Mouse (Mus musculus) CH12.LX (cell line): Measurements from ENCODE around the gene Lim2. TPM values are rescaled to one million over a fixed set of nuclear protein-coding genes. Genes with fewer than 3 reads are reported as not detected.

Source experiments
- DNase-seq: peaks from one replicate; pipeline ENCODE4 v3.0.0-alpha.2; 2013; ENCODE audit errors: extremely low read depth
- H3K27ac ChIP-seq: 2 replicates; pipeline ENCODE4 v1.5.1; 2012; ENCODE audit warnings: low read depth, mild to moderate bottlenecking, control low read depth, moderate library complexity; ENCODE audit not compliant: insufficient read depth
- H3K27me3 ChIP-seq: replicated peaks from 2 replicates; pipeline ENCODE3; 2012; ENCODE audit warnings: inconsistent platforms
- H3K36me3 ChIP-seq, 2 experiments: replicated peaks in 1 of 2; 2 replicates each; pipeline versions ENCODE3 to v1.6.1; 2012; ENCODE audit warnings: inconsistent platforms in 1 of 2, low read length in 1 of 2, mild to moderate bottlenecking in 1 of 2, mixed read lengths in 1 of 2, moderate library complexity in 1 of 2; ENCODE audit not compliant: control insufficient read depth in 1 of 2, insufficient read depth in 1 of 2
- H3K4me1 ChIP-seq, 2 experiments: 2 replicates each; pipeline ENCODE4 v1.6.1; 2012; ENCODE audit warnings: inconsistent platforms in 1 of 2, moderate library complexity in 1 of 2; ENCODE audit not compliant: insufficient read depth in 2 of 2, control insufficient read depth in 1 of 2
- H3K4me2 ChIP-seq: 2 replicates; pipeline ENCODE4 v1.6.1; 2012; ENCODE audit warnings: low read depth, mild to moderate bottlenecking, control low read depth; ENCODE audit not compliant: poor library complexity, insufficient read depth, severe bottlenecking
- H3K4me3 ChIP-seq, 3 experiments: fragments of 150-350 bp in 1 of 3; sonication (generic) in 1 of 3; replicated peaks in 1 of 3; 2 replicates each; pipeline versions ENCODE3 to v1.5.1; 2011 to 2012; ENCODE audit warnings: low read depth in 2 of 3, low read length in 2 of 3, mild to moderate bottlenecking in 2 of 3, moderate library complexity in 2 of 3, control low read depth in 1 of 3, improper control_type of control experiment in 1 of 3, inconsistent platforms in 1 of 3, mixed read lengths in 1 of 3; ENCODE audit not compliant: poor library complexity in 1 of 3
- H3K79me2 ChIP-seq: replicated peaks from 2 replicates; pipeline ENCODE4 v1.6.1; 2012; ENCODE audit warnings: mild to moderate bottlenecking, moderate library complexity; ENCODE audit not compliant: control insufficient read depth, poor library complexity, insufficient read depth, severe bottlenecking; ENCODE audit errors: extremely low read depth
- H3K9ac ChIP-seq: 2 replicates; pipeline ENCODE4 v1.6.1; 2012; ENCODE audit warnings: low read depth, mild to moderate bottlenecking, control low read depth, moderate library complexity; ENCODE audit not compliant: insufficient read depth
- H3K9me3 ChIP-seq: replicated peaks from 2 replicates; pipeline ENCODE3; 2012; ENCODE audit warnings: low read length, inconsistent platforms, mixed read lengths
- BHLHE40 ChIP-seq: IDR thresholded peaks from 2 replicates; pipeline ENCODE4 v1.6.1; 2011; ENCODE audit warnings: mild to moderate bottlenecking, low read depth, low read length, improper control_type of control experiment
- CHD1 ChIP-seq: IDR thresholded peaks from 2 replicates; pipeline ENCODE4 v1.6.1; 2012; ENCODE audit warnings: low read depth, low read length, improper control_type of control experiment, inconsistent platforms
- CHD2 ChIP-seq: IDR thresholded peaks from 2 replicates; pipeline ENCODE4 v1.6.1; 2011; ENCODE audit warnings: low read length, improper control_type of control experiment
- CTCF ChIP-seq, 2 experiments: IDR thresholded peaks in 1 of 2; conservative IDR thresholded peaks in 1 of 2; 2 replicates each; pipeline ENCODE4 v1.5.1; 2011 to 2012; ENCODE audit warnings: low read depth in 2 of 2, low read length in 2 of 2, improper control_type of control experiment in 1 of 2, inconsistent platforms in 1 of 2, mild to moderate bottlenecking in 1 of 2, moderate library complexity in 1 of 2
- ELF1 ChIP-seq: IDR thresholded peaks from 2 replicates; pipeline ENCODE4 v1.6.1; 2014; ENCODE audit warnings: low read depth, mild to moderate bottlenecking, inconsistent platforms, low read length, improper control_type of control experiment
- ETS1 ChIP-seq: conservative IDR thresholded peaks from 2 replicates; pipeline ENCODE4 v1.6.1; 2012; ENCODE audit warnings: low read depth, mild to moderate bottlenecking, inconsistent platforms, low read length, improper control_type of control experiment, moderate library complexity
- GABPA ChIP-seq: IDR thresholded peaks from 2 replicates; pipeline ENCODE4 v1.6.1; 2012; ENCODE audit warnings: low read depth, low read length, improper control_type of control experiment, inconsistent platforms; ENCODE audit not compliant: insufficient replicate concordance
- IRF4 ChIP-seq: IDR thresholded peaks from 2 replicates; pipeline ENCODE4 v1.6.1; 2014; ENCODE audit warnings: low read depth, mild to moderate bottlenecking, inconsistent platforms, low read length, improper control_type of control experiment
- JUND ChIP-seq: conservative IDR thresholded peaks from 2 replicates; pipeline ENCODE4 v1.6.1; 2011; ENCODE audit warnings: low read depth, low read length, improper control_type of control experiment
- MAFK ChIP-seq: IDR thresholded peaks from 2 replicates; pipeline ENCODE4 v1.6.1; 2011; ENCODE audit warnings: low read length, improper control_type of control experiment; ENCODE audit not compliant: insufficient replicate concordance
- MAX ChIP-seq: IDR thresholded peaks from 2 replicates; pipeline ENCODE4 v1.6.1; 2011; ENCODE audit warnings: low read length, improper control_type of control experiment
- MAZ ChIP-seq: IDR thresholded peaks from 2 replicates; pipeline ENCODE4 v1.6.1; 2012; ENCODE audit warnings: low read depth, mild to moderate bottlenecking, inconsistent platforms, low read length, improper control_type of control experiment, moderate library complexity
- MEF2A ChIP-seq: IDR thresholded peaks from 2 replicates; pipeline ENCODE4 v1.6.1; 2014; ENCODE audit warnings: low read depth, mild to moderate bottlenecking, inconsistent platforms, low read length, improper control_type of control experiment, borderline replicate concordance
- MXI1 ChIP-seq: IDR thresholded peaks from 2 replicates; pipeline ENCODE4 v1.6.1; 2011; ENCODE audit warnings: mild to moderate bottlenecking, low read depth, low read length, improper control_type of control experiment
- MYC ChIP-seq: IDR thresholded peaks from 2 replicates; pipeline ENCODE4 v1.6.1; 2011; ENCODE audit warnings: low read depth, mild to moderate bottlenecking, improper control_type of control experiment, low read length
- NELFE ChIP-seq: IDR thresholded peaks from 2 replicates; pipeline ENCODE4 v1.6.1; 2011; ENCODE audit warnings: low read depth, low read length, improper control_type of control experiment
- PAX5 ChIP-seq: IDR thresholded peaks from 2 replicates; pipeline ENCODE4 v1.6.1; 2012; ENCODE audit warnings: low read length, inconsistent platforms, mixed read lengths
- POLR2A ChIP-seq: IDR thresholded peaks from 2 replicates; pipeline ENCODE4 v1.6.1; 2011; ENCODE audit warnings: low read depth, mild to moderate bottlenecking, improper control_type of control experiment, low read length
- SIN3A ChIP-seq: IDR thresholded peaks from 2 replicates; pipeline ENCODE4 v1.6.1; 2012; ENCODE audit warnings: low read length, improper control_type of control experiment, inconsistent platforms
- SMC3 ChIP-seq: IDR thresholded peaks from 2 replicates; pipeline ENCODE4 v1.6.1; 2011; ENCODE audit warnings: low read depth, low read length, improper control_type of control experiment
- TBP ChIP-seq: conservative IDR thresholded peaks from 2 replicates; pipeline ENCODE4 v1.6.1; 2011; ENCODE audit warnings: low read depth, low read length, improper control_type of control experiment
- TCF12 ChIP-seq: IDR thresholded peaks from 2 replicates; pipeline ENCODE4 v1.6.1; 2014; ENCODE audit warnings: low read depth, mild to moderate bottlenecking, inconsistent platforms, low read length, improper control_type of control experiment
- ZMIZ1 ChIP-seq: IDR thresholded peaks from 2 replicates; pipeline ENCODE4 v1.6.1; 2012; ENCODE audit warnings: low read depth, mild to moderate bottlenecking, inconsistent platforms, low read length, improper control_type of control experiment
- dilution Hi-C: fragments of 300-500 bp; cut with MboI; formaldehyde crosslinking; loops from 2 replicates; pipeline ENCODE4 v1.14.3; 2020; ENCODE audit warnings: low sequenced_read_pairs; ENCODE audit not compliant: extremely low pct_unique_long_range_greater_than_20kb, extremely low pct_ligation_motif_present
- in situ Hi-C: fragments of 300-500 bp; cut with MboI; formaldehyde crosslinking; loops from 3 replicates; pipeline ENCODE4 v1.14.3; 2019; ENCODE audit warnings: low sequenced_read_pairs, low pct_ligation_motif_present, low pct_unique_long_range_greater_than_20kb, mixed read lengths
- polyA plus RNA-seq: library from polyadenylated mRNA; unstranded; fragments of >175 nt; gene quantifications from 2 replicates; pipeline ENCODE4 v1.2.1, GENCODE M21; 2012; ENCODE audit warnings: low read depth; ENCODE audit not compliant: insufficient read length
- total RNA-seq, 2 experiments: library from RNA; depleted of rRNA; stranded (reverse); fragments of 300-350 nt in 1 of 2; fragments of >200 nt in 1 of 2; gene quantifications; 2 replicates each; pipeline ENCODE4 v1.2.3; 2012 to 2014

The Lim2 gene
- total and polyA plus RNA-seq, 3 experiments = 0.10 TPM; not detected in 2

- Histone ChIP-seq H3K79me2 (no peaks in the 10 kb centered on the region), H3K27me3 (no peaks in the 10 kb centered on the region), H3K4me3 (peak overlapping the region; percentile 21 to 66 (median 60)), H3K9me3 (no peaks in the 10 kb centered on the region), H3K4me1 (peaks cover 3 to 9% of the 10 kb centered on the region in 2 experiments; a peak in 3 of 4 replicates), H3K4me2 (peak overlapping the region; percentile 68), H3K27ac (no peak overlapping the region), H3K36me3 (no peaks in the 10 kb centered on the region), H3K9ac (no peak overlapping the region)
- no peak for TF ChIP-seq CHD1
- no peak for TF ChIP-seq GABPA
- no peak for TF ChIP-seq CTCF (conservative IDR thresholded peaks at IDR 0.05 in 1 of 2, IDR thresholded peaks at IDR 0.05 in 1 of 2; ENCODE audit: low read depth in 2 of 2, low read length in 2 of 2)
- TF ChIP-seq PAX5 = no peak
- TF ChIP-seq ETS1 = no peak
- TF ChIP-seq MAFK = no peak
- 0 out of 2 replicates have a peak, but pooled peaks have one; percentile 38 for TF ChIP-seq SMC3
- TF ChIP-seq IRF4 = no peak
- no peak for DNase-seq
- dilution Hi-C loops = no loop called here
- in situ Hi-C loops = loop anchor here (5.0 to 10.0 kb wide), 3 partner anchors 43 to 180 kb away; no protein-coding TSS in a partner anchor
Observed at GRCm38 (mm10) chr7:43464864-43465343, 37.4 kb downstream of the Lim2 start.

GRCm38 (mm10) chr7:43465344-43466098, 38.1 kb downstream of the Lim2 start:
- no peaks in the 10 kb centered on the region for H3K9me3 ChIP-seq
- in situ Hi-C loops (loop anchor here (10.0 kb wide), 2 partner anchors 121 to 181 kb away; no protein-coding TSS in a partner anchor), dilution Hi-C loops (no loop called here)
- H3K27ac ChIP-seq = no peak overlapping the region
- peak overlapping the region; percentile 60 to 68 (median 66) for H3K4me3 ChIP-seq
- peak overlapping the region; percentile 68 for H3K4me2 ChIP-seq
- peak; percentile 94 for DNase-seq
- TF ChIP-seq JUND = no peak
- peak; percentile 30; the same call in 1 of the 2 replicates for TF ChIP-seq ELF1
- peak; percentile 55; the same call in 1 of the 2 replicates for TF ChIP-seq SIN3A
- TF ChIP-seq TBP = no peak
- 0 out of 2 replicates have a peak, but pooled peaks have one; percentile 9 for TF ChIP-seq MEF2A
- TF ChIP-seq MYC = 0 out of 2 replicates have a peak, but pooled peaks have one; percentile 43
- no peak for TF ChIP-seq TCF12
- peak; percentile 56; the same call in 1 of the 2 replicates for TF ChIP-seq POLR2A
- TF ChIP-seq BHLHE40 = peak; percentile 92
- peak; percentile 88 for TF ChIP-seq MXI1
- TF ChIP-seq NELFE = 0 out of 2 replicates have a peak, but pooled peaks have one; percentile 43
- TF ChIP-seq ZMIZ1 = 0 out of 2 replicates have a peak, but pooled peaks have one; percentile 51
- TF ChIP-seq SMC3 = no peak; the same call in 1 of the 2 replicates
- no peak for TF ChIP-seq CHD2
- TF ChIP-seq MAZ = 0 out of 2 replicates have a peak, but pooled peaks have one; percentile 22
- TF ChIP-seq CTCF (conservative IDR thresholded peaks at IDR 0.05 in 1 of 2, IDR thresholded peaks at IDR 0.05 in 1 of 2; ENCODE audit: low read depth in 2 of 2, low read length in 2 of 2) = peak in 1 of 2 experiments; percentile 50; a peak in 2 of 4 replicates
- peak; percentile 75; the same call in 1 of the 2 replicates for TF ChIP-seq MAX
- H3K4me1 ChIP-seq = peaks cover 3 to 8% of the 10 kb centered on the region in 2 experiments; a peak in 3 of 4 replicates
- H3K27me3 ChIP-seq = no peaks in the 10 kb centered on the region
- H3K79me2 ChIP-seq = no peaks in the 10 kb centered on the region
- H3K9ac ChIP-seq = no peak overlapping the region
- no peaks in the 10 kb centered on the region for H3K36me3 ChIP-seq
